ENCODE assay signal across 16 mouse cellular contexts in genomic region chr11:116061641-116062415, GRCm38 (mm10). TPM values are rescaled to one million over a fixed set of nuclear protein-coding genes. Genes with fewer than 3 reads are reported as not detected.
A peak's percentile ranks its signal among the peaks of the same experiment; 100 is the strongest.
DNase-seq lines count a peak whose midpoint lies in the region; ATAC-seq and TF ChIP-seq lines count a peak whose summit lies in the region.
"Had no signal": no experiment of that assay in that cellular context is flagged by ENCODE, and none has a peak within 500 bp of the region (broad histone marks: within the 10 kb centered on the region; RNA-seq: fewer than 3 reads in every experiment).

No protein-coding gene starts in this region.

- 0 out of 2 replicates have a peak, but pooled peaks cover 5% of the 10 kb centered on the region for H3K4me1 ChIP-seq in forebrain, embryonic 13.5 days
- no peaks in the 10 kb centered on the region for H3K4me1 ChIP-seq in forebrain, embryonic 15.5 days
- H3K4me1 ChIP-seq in heart, adult 2 months (ENCODE audit: control insufficient read depth, insufficient read depth, low read length): no peaks in the 10 kb centered on the region; the same call in 1 of the 2 replicates

- no peak overlapping the region for H3K4me3 ChIP-seq in forebrain, embryonic 13.5 days
- no peak overlapping the region for H3K4me3 ChIP-seq in forebrain, embryonic 15.5 days
- H3K4me3 ChIP-seq in heart, adult 2 months: no peak overlapping the region
- H3K4me3 ChIP-seq: liver, embryonic 12.5 days had no signal

- H3K27ac ChIP-seq in forebrain, embryonic 13.5 days: 0 out of 2 replicates have a peak overlapping the region, but pooled peaks have one; percentile 16
- H3K27ac ChIP-seq in forebrain, embryonic 15.5 days (replicated peaks): no peak overlapping the region
- no peak overlapping the region for H3K27ac ChIP-seq in heart, adult 2 months
- H3K27ac ChIP-seq: liver, embryonic 12.5 days had no signal

- peak; percentile 42 to 78 for DNase-seq in left cerebral cortex, adult 9 months (ENCODE audit: low spot score in 2 of 2)
- DNase-seq in left cerebral cortex, postnatal 4 days: no peak
- DNase-seq in cerebellum, adult 11-12 months: peak; percentile 91
- DNase-seq in left cerebral cortex, postnatal 25 days (ENCODE audit: low spot score in 2 of 2): peak; percentile 47 to 88
- DNase-seq in adrenal gland, postnatal 10 days: no peak
- DNase-seq in heart, adult 2 months: no peak
- DNase-seq: heart, postnatal 36 days; kidney, adult 11 months; kidney, postnatal 36 days; lung, postnatal 10 days had no signal

- intact Hi-C loops in left cerebral cortex, postnatal 4 days (cut with DNase I): no loop called here
- intact Hi-C loops in left cerebral cortex, postnatal 25 days (cut with DNase I): loop anchor here (2.0 kb wide), 1 partner anchor 17 kb away; no protein-coding TSS in a partner anchor
- intact Hi-C loops in heart, adult 2 months (cut with DNase I): no loop called here

- ATAC-seq in forebrain, embryonic 13.5 days: no peak
- ATAC-seq in forebrain, embryonic 15.5 days (replicated peaks): no peak
- ATAC-seq: activated CD4-positive, CD25-positive, alpha-beta regulatory T cell, adult 4 months; liver, embryonic 12.5 days had no signal

- TF ChIP-seq EP300 in heart, adult 2 months (IDR thresholded peaks at IDR 0.05; ENCODE audit: insufficient read depth, low read depth, low read length): no peak

- WGBS in forebrain, embryonic 13.5 days: 90% methylated on average over 13 of the region's 13 CpGs
- WGBS in forebrain, embryonic 15.5 days: 93% methylated on average over 13 of the region's 13 CpGs
- 88% methylated on average over 13 of the region's 13 CpGs for WGBS in heart, adult 2 months

- TF ChIP-seq POLR2A in heart, adult 2 months (IDR thresholded peaks at IDR 0.05; ENCODE audit: insufficient read depth, low read depth, low read length): no peak

- TF ChIP-seq CTCF in heart, adult 2 months (IDR thresholded peaks at IDR 0.05): no peak

- no peaks in the 10 kb centered on the region for H3K9me3 ChIP-seq in forebrain, embryonic 13.5 days (replicated peaks)
- H3K9me3 ChIP-seq in forebrain, embryonic 15.5 days: no peaks in the 10 kb centered on the region
- H3K9me3 ChIP-seq: G1E; liver, embryonic 12.5 days had no signal

- peaks cover 58% of the 10 kb centered on the region for H3K36me3 ChIP-seq in forebrain, embryonic 13.5 days (ENCODE audit: poor library complexity, severe bottlenecking)
- peaks cover 40% of the 10 kb centered on the region for H3K36me3 ChIP-seq in forebrain, embryonic 15.5 days
- no peaks in the 10 kb centered on the region for H3K36me3 ChIP-seq in heart, adult 2 months (ENCODE audit: control insufficient read depth, insufficient read depth, low read length)

- H3K4me2 ChIP-seq in forebrain, embryonic 13.5 days: no peak overlapping the region
- H3K4me2 ChIP-seq in forebrain, embryonic 15.5 days (replicated peaks): no peak overlapping the region
- H3K4me2 ChIP-seq: liver, embryonic 12.5 days; midbrain, embryonic 11.5 days had no signal

- no peaks in the 10 kb centered on the region for H3K27me3 ChIP-seq in forebrain, embryonic 13.5 days
- H3K27me3 ChIP-seq in forebrain, embryonic 15.5 days: no peaks in the 10 kb centered on the region
- H3K27me3 ChIP-seq in heart, adult 2 months (ENCODE audit: control insufficient read depth, insufficient read depth, low read length): no peaks in the 10 kb centered on the region
- H3K27me3 ChIP-seq: liver, embryonic 12.5 days had no signal

- no peak overlapping the region for H3K9ac ChIP-seq in forebrain, embryonic 13.5 days
- no peak overlapping the region for H3K9ac ChIP-seq in forebrain, embryonic 15.5 days (replicated peaks)
- H3K9ac ChIP-seq in heart, adult 2 months (ENCODE audit: low read depth, low read length): no peak overlapping the region
- H3K9ac ChIP-seq: liver, embryonic 12.5 days had no signal

- no peaks in the 10 kb centered on the region for H3K79me2 ChIP-seq in heart, adult 2 months (replicated peaks; ENCODE audit: control insufficient read depth, insufficient read depth, low read length)

RNA-seq across cellular contexts. Expression of gene Unc13d, which starts 15.9 kb away (rescaled TPM):
- polyA plus RNA-seq in forebrain, embryonic 13.5 days (2015; fragmentation: Nextera tagmentation; extraction: Ambion mirVana): 0.84 and 0.98 TPM in 2 replicates
- 0.70 and 0.80 TPM in 2 replicates for polyA plus RNA-seq in forebrain, embryonic 15.5 days (2015; fragmentation: Nextera tagmentation; extraction: Ambion mirVana)
- total RNA-seq in left cerebral cortex, postnatal 4 days (2021): 1 to 10 TPM in 1 of 2 experiments, under 1 TPM in 1; 0.56 to 1.2 TPM
- 1 to 10 TPM in 1 of 2 experiments, under 1 TPM in 1; 0.82 to 1.0 TPM for total RNA-seq in left cerebral cortex, postnatal 25 days (2021)
- total RNA-seq in adrenal gland, postnatal 10 days (2021): 1 to 10 TPM; 2.3 to 2.7 TPM
- total RNA-seq in heart, adult 2 months (2021): 1 to 10 TPM in 1 of 2 experiments, under 1 TPM in 1; 0.55 to 1.5 TPM
- 1.1 and 1.7 TPM in 2 replicates for polyA plus RNA-seq in heart, adult 2 months (2012; rRNA removed)

RNA-seq across cellular contexts. Expression of gene Wbp2, which starts 25.0 kb away (rescaled TPM):
- 114 and 115 TPM in 2 replicates for polyA plus RNA-seq in forebrain, embryonic 13.5 days (2015; fragmentation: Nextera tagmentation; extraction: Ambion mirVana)
- polyA plus RNA-seq in forebrain, embryonic 15.5 days (2015; fragmentation: Nextera tagmentation; extraction: Ambion mirVana): 138 and 144 TPM in 2 replicates
- 100 to 1,000 TPM; 171 to 176 TPM for total RNA-seq in left cerebral cortex, postnatal 4 days (2021)
- total RNA-seq in left cerebral cortex, postnatal 25 days (2021): 100 to 1,000 TPM; 342 to 363 TPM
- 100 to 1,000 TPM; 103 to 110 TPM for total RNA-seq in adrenal gland, postnatal 10 days (2021)
- 100 to 1,000 TPM in 1 of 2 experiments, 10 to 100 TPM in 1; 91.0 to 108 TPM for total RNA-seq in heart, adult 2 months (2021)
- polyA plus RNA-seq in heart, adult 2 months (2012; rRNA removed): 151 and 176 TPM in 2 replicates

RNA-seq across cellular contexts. Expression of gene Unk, which starts 31.7 kb away (rescaled TPM):
- 38.0 and 42.3 TPM in 2 replicates for polyA plus RNA-seq in forebrain, embryonic 13.5 days (2015; fragmentation: Nextera tagmentation; extraction: Ambion mirVana)
- 40.4 and 40.8 TPM in 2 replicates for polyA plus RNA-seq in forebrain, embryonic 15.5 days (2015; fragmentation: Nextera tagmentation; extraction: Ambion mirVana)
- 10 to 100 TPM; 38.8 to 42.9 TPM for total RNA-seq in left cerebral cortex, postnatal 4 days (2021)
- total RNA-seq in left cerebral cortex, postnatal 25 days (2021): 10 to 100 TPM; 20.7 to 21.7 TPM
- 10 to 100 TPM; 21.0 to 26.0 TPM for total RNA-seq in adrenal gland, postnatal 10 days (2021)
- total RNA-seq in heart, adult 2 months (2021): 1 to 10 TPM; 7.1 to 7.9 TPM
- polyA plus RNA-seq in heart, adult 2 months (2012; rRNA removed): 16.5 and 20.4 TPM in 2 replicates

RNA-seq across cellular contexts. Expression of gene H3f3b, which starts 34.1 kb away (rescaled TPM):
- 2,689 and 2,766 TPM in 2 replicates for polyA plus RNA-seq in forebrain, embryonic 13.5 days (2015; fragmentation: Nextera tagmentation; extraction: Ambion mirVana)
- 2,534 and 2,591 TPM in 2 replicates for polyA plus RNA-seq in forebrain, embryonic 15.5 days (2015; fragmentation: Nextera tagmentation; extraction: Ambion mirVana)
- 100 to 1,000 TPM; 510 to 587 TPM for total RNA-seq in left cerebral cortex, postnatal 4 days (2021)
- total RNA-seq in left cerebral cortex, postnatal 25 days (2021): 100 to 1,000 TPM; 225 to 260 TPM
- 100 to 1,000 TPM; 401 to 426 TPM for total RNA-seq in adrenal gland, postnatal 10 days (2021)
- total RNA-seq in heart, adult 2 months (2021): 100 to 1,000 TPM; 105 to 128 TPM
- polyA plus RNA-seq in heart, adult 2 months (2012; rRNA removed): 67.5 and 82.1 TPM in 2 replicates

RNA-seq across cellular contexts. Expression of gene Galk1, which starts 49.3 kb away (rescaled TPM):
- 74.8 and 86.1 TPM in 2 replicates for polyA plus RNA-seq in forebrain, embryonic 13.5 days (2015; fragmentation: Nextera tagmentation; extraction: Ambion mirVana)
- polyA plus RNA-seq in forebrain, embryonic 15.5 days (2015; fragmentation: Nextera tagmentation; extraction: Ambion mirVana): 58.9 and 64.2 TPM in 2 replicates
- total RNA-seq in left cerebral cortex, postnatal 4 days (2021): 10 to 100 TPM; 36.2 to 37.9 TPM
- total RNA-seq in left cerebral cortex, postnatal 25 days (2021): 10 to 100 TPM; 14.7 to 18.7 TPM
- total RNA-seq in adrenal gland, postnatal 10 days (2021): 10 to 100 TPM; 67.0 to 90.6 TPM
- total RNA-seq in heart, adult 2 months (2021): 10 to 100 TPM; 14.5 to 14.7 TPM
- polyA plus RNA-seq in heart, adult 2 months (2012; rRNA removed): 14.6 and 16.4 TPM in 2 replicates

Comparison
In these comparisons a context has a peak if more than half of its experiments do, and no peak if none do; other contexts are left out.
1. DNase-seq: peak in left cerebral cortex, adult 9 months (2 of 2), cerebellum, adult 11-12 months (single experiment) and left cerebral cortex, postnatal 25 days (2 of 2); none in left cerebral cortex, postnatal 4 days (single experiment), adrenal gland, postnatal 10 days (single experiment) and heart, adult 2 months (0 of 2).